Mouse (Mus musculus) right cerebral cortex, adult 18-20 months (tissue): Measurements from ENCODE around the gene Gpr157.

ENCODE experiments used
- DNase-seq: peaks from one replicate; pipeline ENCODE4 v3.0.0; 2022; ENCODE audit warnings: mixed read lengths

Gene Gpr157

DNA sequence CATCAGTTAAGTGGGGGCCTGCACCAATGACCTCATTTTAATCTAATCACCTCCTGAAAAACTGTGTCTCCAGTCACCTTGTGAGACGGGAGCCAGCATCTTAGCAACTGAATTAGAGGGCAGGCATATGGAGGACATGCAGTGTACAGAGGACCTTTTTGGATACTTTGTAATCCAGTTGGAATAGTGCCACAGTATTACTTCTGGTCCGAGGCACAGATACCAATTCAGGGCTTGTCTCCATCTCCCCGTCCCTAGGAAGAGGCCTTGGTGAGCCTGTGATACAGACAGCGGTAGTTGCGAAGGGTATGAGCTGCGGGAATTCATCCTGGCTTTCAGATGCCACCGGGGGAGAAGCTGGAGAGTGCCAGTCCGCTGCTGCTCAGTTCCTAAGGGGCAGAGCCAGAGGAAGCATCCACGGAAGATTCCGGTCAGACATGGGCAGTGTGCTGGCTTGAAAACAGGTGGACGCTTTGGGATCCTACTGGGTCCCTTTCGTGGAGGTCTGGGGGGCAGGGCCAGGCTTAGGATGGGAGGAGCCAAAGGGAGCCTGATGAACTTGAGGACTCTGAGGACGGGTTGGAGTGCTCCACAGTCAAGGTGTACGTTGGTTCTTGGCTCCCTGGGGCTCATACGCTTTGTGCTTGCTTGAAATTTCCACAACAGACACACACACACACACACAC lies 14.6 kb upstream of the Gpr157 start:
- DNase-seq, result no peak

GRCm38 (mm10) chr4:150073102-150073473 lies 14.1 kb upstream of the Gpr157 start:
- no peak for DNase-seq

DNA sequence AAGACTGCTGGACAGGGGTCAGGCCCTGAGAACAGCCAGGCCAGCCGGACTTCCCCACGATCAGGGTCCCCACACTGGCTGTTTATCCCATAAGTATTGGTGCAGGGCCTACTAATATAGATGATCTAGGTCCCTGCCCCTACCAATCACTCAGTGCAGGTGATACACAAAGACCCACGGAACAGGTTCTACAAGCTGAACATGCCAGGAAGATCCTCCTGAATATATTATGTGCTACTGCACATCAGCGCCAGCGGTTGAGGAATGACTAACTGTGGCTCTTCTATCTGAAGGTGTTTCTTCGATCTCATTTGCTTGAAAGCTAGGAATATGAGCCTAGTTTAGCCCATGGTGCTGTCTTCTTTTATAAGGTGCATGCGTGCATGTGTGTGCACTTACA lies 11.8 kb upstream of the Gpr157 start:
- no peak for DNase-seq

GRCm38 (mm10) chr4:150076147-150076546 lies 11.0 kb upstream of the Gpr157 start:
- no peak for DNase-seq

DNA sequence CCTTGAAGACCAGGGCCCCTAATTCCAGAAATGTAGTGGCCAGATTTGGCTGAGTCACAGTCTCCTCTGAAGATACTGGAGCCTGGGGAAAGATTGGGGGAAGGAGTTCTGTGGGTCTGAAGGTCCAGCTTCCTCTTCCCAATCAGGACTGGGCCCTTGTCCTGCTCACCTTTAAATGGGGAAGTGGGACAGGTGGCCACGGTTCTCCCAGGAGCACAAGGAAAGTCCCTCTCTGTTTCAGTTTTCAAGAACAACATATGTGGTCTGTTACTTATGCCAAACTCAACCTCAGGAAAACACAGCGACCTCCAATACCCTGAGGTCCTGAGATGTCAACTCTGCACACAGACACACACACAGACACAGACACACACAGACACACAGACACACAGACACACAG lies 8.5 kb upstream of the Gpr157 start:
- no peak for DNase-seq

- DNase-seq, result no peak
Measured at GRCm38 (mm10) chr4:150079244-150079643, 7.9 kb upstream of the Gpr157 start.

DNA sequence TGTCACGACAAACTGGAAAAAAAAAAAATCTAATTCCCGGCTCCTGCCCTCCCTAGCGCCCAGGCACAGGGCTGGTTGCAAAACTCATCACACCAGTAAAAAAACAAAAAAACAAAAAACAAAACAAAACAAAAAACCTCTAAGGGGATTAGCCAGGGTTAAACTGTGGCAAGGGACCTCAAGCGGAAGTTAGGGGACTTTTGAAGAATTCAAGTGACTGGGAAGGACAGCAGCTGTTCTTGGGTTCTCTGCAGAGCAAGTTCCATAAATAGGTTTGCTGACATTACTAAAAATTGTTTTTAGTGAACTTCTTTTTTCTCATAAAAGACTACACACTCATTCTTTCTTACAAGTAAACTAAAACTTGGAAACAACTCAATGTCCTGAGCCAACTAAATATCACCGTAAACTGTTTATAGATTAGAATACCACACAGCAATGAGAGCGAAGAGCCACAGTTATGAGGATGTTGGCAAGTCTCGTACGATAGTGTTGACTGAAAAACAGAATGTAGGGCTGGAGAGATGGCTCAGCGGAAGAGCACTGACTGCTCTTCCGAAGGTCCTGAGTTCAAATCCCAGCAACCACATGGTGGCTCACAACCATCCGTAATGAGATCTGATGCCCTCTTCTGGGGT lies 6.7 kb upstream of the Gpr157 start:
- no peak for DNase-seq

DNA sequence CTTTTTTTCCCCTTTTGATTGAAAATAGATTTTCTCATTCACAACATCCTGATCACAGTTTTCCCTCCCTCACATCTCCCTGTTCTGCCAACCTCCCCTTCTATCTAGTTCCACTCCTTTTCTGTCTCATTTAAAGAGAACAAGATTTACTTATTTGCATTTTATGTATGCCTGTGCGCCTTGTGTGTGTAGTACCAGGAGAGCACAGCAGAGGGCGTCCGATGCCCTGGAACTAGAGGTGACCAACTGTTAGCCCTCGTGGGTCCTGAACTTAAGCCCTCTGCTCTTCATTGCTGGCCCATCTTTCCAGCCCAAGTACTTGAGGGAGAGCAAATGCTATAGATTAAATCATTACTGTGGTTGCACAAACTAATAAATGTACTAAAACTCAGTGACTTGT lies 1.8 kb upstream of the Gpr157 start:
- DNase-seq, result no peak

DNA sequence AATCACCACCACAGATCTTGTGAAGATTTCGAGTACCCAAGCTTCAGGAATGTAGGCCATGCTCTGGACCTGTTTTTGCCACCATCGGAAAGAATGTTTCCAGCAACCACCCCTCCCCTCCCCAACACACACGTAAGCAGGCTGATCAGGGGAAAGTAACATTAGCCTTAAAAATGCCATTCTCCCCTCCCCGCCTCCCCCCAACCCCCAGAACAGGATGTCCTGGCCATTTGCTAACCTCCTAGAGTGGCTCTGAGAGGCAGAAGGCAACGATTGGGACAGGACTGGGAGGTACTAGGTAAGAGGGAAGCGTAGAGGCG lies 364 bp upstream of the Gpr157 start:
- DNase-seq, result no peak

- no peak for DNase-seq
Measured at GRCm38 (mm10) chr4:150087890-150088530, 845 bp downstream of the Gpr157 start.

DNA sequence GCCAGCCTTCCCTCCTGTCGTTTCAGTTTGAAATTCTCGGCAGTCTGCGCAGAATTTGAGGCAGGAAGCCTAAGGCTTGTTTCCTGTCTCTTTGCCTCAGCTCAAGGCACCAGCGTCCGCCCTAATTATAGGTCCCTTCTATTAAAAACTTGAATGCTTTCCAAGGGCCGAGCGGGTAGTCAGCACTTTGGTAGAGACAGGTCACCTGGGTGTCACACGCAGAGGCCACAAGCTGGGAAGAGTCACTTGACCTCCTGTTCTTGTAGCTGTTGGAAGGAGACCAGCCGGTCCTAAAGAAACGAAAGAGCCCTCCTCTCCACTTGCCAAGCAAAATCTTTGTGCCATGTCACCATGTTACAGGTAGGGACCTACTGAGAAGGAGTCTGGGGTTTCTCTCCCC lies 2.0 kb downstream of the Gpr157 start:
- no peak for DNase-seq

GRCm38 (mm10) chr4:150091887-150092582 lies 4.9 kb downstream of the Gpr157 start:
- no peak for DNase-seq

GRCm38 (mm10) chr4:150092583-150092902 lies 5.4 kb downstream of the Gpr157 start:
- DNase-seq, result no peak

GRCm38 (mm10) chr4:150093560-150094462 lies 6.6 kb downstream of the Gpr157 start:
- no peak for DNase-seq

DNA sequence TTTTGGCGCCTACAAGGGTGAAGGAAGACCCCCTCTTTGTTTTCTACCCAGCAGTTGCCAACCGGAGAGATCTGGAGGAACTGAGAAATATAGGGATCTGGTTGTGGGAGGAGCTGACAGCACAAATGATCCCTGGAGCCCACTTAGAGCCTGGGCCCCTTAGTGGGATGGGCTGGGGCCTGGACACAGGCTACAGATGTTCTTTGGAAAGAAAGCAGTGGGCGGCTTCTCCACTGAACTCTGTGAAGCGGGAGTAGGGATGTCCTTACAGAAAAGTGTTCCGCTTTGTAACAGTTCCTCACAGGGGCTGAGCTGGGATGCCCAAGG lies 7.3 kb downstream of the Gpr157 start:
- no peak for DNase-seq

DNA sequence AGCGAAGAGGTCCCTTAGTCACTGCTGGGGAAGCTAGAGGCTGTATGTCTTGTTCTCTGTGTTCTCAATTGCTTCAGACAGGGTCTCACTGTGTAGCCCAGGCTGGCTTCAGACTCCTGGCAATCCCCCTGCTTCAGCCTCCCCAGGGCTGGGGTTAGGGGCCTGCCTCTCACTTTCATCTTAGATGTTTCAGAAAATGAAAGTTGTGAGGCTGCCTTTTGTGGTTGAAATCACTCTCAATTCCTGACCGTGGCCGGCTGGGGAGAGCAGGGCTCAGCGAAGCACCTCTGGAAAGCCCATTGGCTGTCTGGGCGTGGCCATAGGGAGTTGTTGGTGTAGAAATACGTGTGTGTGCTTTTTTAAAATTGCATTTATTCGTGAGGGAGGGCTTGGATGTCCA lies 9.1 kb downstream of the Gpr157 start:
- DNase-seq, result no peak

- DNase-seq, result no peak
Measured at GRCm38 (mm10) chr4:150097847-150098246, 10.7 kb downstream of the Gpr157 start.

DNA sequence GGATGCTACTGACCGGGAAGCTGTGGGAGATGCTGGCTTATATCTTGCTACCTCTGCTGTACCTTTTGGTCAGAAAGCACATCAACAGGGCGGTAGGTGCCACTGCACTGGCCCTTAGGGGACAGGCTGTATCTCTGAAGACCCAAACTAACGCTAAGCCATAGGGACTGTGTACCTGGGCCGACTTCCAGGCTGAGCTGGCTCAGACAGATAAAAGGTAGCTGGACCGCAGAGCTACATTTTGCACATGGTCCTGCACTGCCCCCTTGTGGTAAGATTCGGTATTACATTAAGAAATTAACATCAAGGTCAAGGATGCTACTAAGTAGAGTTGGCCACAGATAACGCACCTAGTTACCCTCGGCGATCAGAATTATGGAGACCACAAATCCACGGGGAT lies 11.7 kb downstream of the Gpr157 start:
- DNase-seq, result peak; percentile 63

GRCm38 (mm10) chr4:150102822-150103221 lies 15.7 kb downstream of the Gpr157 start:
- DNase-seq, result no peak

GRCm38 (mm10) chr4:150105671-150106070 lies 18.5 kb downstream of the Gpr157 start:
- no peak for DNase-seq

GRCm38 (mm10) chr4:150106637-150107036 lies 19.5 kb downstream of the Gpr157 start:
- no peak for DNase-seq

DNA sequence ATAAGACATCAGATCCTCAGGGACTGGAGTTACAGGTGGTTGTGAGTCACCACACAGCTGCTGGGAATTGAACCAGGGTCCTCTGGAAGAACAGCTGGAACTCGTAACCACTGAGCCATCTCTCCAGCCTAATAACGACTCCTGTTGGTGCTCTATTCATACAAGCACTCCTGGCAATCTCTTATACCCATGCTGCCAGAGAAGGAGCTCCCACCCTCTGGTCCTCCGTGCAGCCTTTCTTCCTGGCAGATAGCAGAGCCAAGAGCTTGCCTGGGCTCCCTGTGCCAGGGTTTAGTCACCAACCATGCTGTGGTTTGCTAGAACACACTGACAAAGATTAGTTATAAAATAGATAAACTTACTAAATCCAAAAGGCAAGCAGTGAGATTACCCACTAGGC lies 22.5 kb downstream of the Gpr157 start:
- DNase-seq, result no peak

DNA sequence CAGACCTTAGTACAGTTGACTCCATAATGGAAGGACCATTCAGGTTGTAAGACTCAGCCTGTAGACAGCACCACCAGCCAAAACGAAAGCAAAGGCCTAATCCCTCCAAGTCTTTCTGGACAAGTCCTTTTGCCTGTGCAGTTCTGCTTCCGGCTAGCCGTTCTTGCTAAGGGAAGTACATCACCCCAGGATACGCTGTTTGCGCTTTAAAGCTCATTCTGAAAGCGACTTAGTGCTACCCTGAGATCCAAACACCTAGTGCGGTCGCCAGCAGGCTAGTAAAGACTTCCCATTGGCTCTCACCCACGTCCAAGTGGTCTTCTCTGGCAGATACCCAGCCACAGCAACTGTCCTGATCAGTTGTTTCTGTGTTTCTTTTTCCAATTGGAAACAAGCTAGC lies 23.2 kb downstream of the Gpr157 start:
- DNase-seq, result no peak
